Mouse (Mus musculus) midbrain, embryonic 11.5 days (tissue): ENCODE results near the gene Gm10037. TPM values are rescaled to one million over a fixed set of nuclear protein-coding genes. Genes with fewer than 3 reads are reported as not detected.
A peak's percentile ranks its signal among the peaks of the same experiment; 100 is the strongest.
"Not testable (repeated sequence)": the region's sequence is repeated elsewhere in the genome, so short reads cannot be mapped to it uniquely, and the experiment has no call there.

Experiments used
- ATAC-seq: fragments of 200-750 bp; cut with Nextera tagmentation; 2 replicates; pipeline ENCODE4 v1.8.0; 2017; ENCODE audit warnings: moderate TSS enrichment, moderate library complexity; ENCODE audit not compliant: low FRiP score
- DNase-seq: peaks from one replicate; pipeline ENCODE4 v3.0.0; 2015; ENCODE audit warnings: low spot score; ENCODE audit errors: missing footprints
- H3K27ac ChIP-seq: fragments of 300-500 bp; sonication (generic); 2 replicates; pipeline ENCODE4 v1.5.1; 2014; ENCODE audit warnings: low read depth, low read length
- H3K27me3 ChIP-seq: fragments of 300-500 bp; sonication (generic); 2 replicates; pipeline ENCODE4 v1.6.1; 2014; ENCODE audit warnings: mild to moderate bottlenecking, low read length, moderate library complexity, mixed read lengths; ENCODE audit not compliant: control insufficient read depth, insufficient read depth
- H3K36me3 ChIP-seq: fragments of 300-500 bp; sonication (generic); 2 replicates; pipeline ENCODE4 v1.6.1; 2014; ENCODE audit warnings: mild to moderate bottlenecking, low read length, moderate library complexity, mixed read lengths; ENCODE audit not compliant: control insufficient read depth, insufficient read depth
- H3K4me1 ChIP-seq: fragments of 300-500 bp; sonication (generic); 2 replicates; pipeline ENCODE4 v1.6.1; 2014; ENCODE audit warnings: low read length; ENCODE audit not compliant: control insufficient read depth, insufficient read depth
- H3K4me2 ChIP-seq: fragments of 300-500 bp; sonication (generic); 2 replicates; pipeline ENCODE4 v1.6.1; 2014; ENCODE audit warnings: mild to moderate bottlenecking, moderate library complexity
- H3K4me3 ChIP-seq: fragments of 300-500 bp; sonication (generic); 2 replicates; pipeline ENCODE4 v1.5.1; 2014; ENCODE audit warnings: low read depth, low read length
- H3K9ac ChIP-seq: fragments of 300-500 bp; sonication (generic); 2 replicates; pipeline ENCODE4 v1.6.1; 2014; ENCODE audit warnings: low read length
- H3K9me3 ChIP-seq: fragments of 300-500 bp; sonication (generic); 2 replicates; pipeline ENCODE4 v1.6.1; 2016; ENCODE audit warnings: low read length; ENCODE audit not compliant: control insufficient read depth
- WGBS: fragments of 180-500 bp; shearing (Covaris S2); extraction: QIAGEN DNeasy Blood & Tissue Kit; methylation state at CpG from one replicate; pipeline ENCODE4 v1.1.7; 2014; 5-methylcytosine and 5-hydroxymethylcytosine counted together
- polyA plus RNA-seq: library from polyadenylated mRNA; unstranded; fragments of >200 nt; fragmentation: Nextera tagmentation; extraction: Ambion mirVana; gene quantifications from 2 replicates; pipeline ENCODE4 v1.2.1, GENCODE M21; 2014

Gene Gm10037
- 3.1 and 3.6 TPM in 2 replicates for polyA plus RNA-seq

DNA sequence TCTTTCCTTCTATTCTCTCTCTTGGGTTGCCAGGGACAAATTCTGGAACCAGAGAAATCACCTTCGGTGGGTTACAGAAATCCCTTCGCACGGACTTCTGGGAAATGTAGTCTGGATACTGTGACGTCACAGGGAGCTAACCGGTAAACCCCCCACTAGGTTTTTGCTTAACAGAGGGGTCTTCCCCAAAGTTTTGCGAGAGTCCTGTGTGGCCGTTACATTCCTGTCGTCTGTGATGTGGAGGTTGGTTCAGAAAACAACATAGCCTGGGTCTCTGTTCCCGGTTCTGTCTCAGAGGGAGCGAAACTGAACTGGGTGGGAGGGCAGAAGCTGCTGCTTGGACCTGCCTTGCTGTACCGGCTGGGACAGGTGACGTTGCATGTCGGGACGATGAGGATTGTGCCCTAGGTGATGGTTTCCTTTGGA, at the start of gene Gm10037:
Gene Gm10037 (plus strand): TSS at position 196 of the 426 bp plus-strand sequence.
- 4% methylated on average over 14 of the region's 14 CpGs for WGBS
- peak; percentile 98 for DNase-seq

DNA sequence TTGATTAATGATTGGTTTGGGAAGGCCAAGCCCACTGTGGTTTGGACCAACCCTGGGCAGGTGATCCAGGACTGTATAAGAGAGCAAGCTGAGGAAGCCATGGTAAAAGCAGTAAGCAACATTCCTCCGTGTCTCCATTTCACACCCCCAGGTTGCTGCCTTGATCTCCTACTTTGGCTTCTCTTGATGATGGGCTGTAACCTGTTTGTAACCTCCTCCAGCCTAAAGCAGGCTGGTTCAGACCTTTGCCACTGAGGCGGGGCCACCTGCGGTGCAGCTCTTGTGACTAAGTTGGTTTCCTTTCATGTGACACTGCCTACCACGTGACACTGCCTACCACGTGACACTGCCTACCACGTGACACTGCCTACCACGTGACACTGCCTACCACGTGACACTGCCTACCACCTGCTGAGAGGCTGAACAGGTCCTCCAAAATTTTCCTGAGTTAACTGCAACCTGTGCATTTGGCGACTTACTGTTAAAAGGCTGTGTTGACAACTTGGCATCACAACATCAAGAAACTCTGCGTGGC, 38.9 kb upstream of the Gm10037 start:
- Histone ChIP-seq H3K4me1 (no peaks in the 10 kb centered on the region), H3K4me3 (no peak overlapping the region), H3K9me3 (no peaks in the 10 kb centered on the region; the same call in 1 of the 2 replicates), H3K9ac (no peak overlapping the region), H3K4me2 (no peak overlapping the region), H3K27ac (no peak overlapping the region), H3K27me3 (no peaks in the 10 kb centered on the region), H3K36me3 (no peaks in the 10 kb centered on the region)
- no peak for ATAC-seq
- WGBS: 89% methylated on average over 10 of the region's 10 CpGs
- DNase-seq: no peak

More for the DNA sequence above, at the start of gene Gm10037:
- Histone ChIP-seq H3K4me3 (peak within 1 kb of the TSS; percentile 44), H3K9me3 (peaks cover 4% of the 10 kb centered on the region; the same call in 1 of the 2 replicates), H3K36me3 (peaks cover 5% of the 10 kb centered on the region; the same call in 1 of the 2 replicates), H3K9ac (peak within 1 kb of the TSS; percentile 65), H3K4me2 (peak within 1 kb of the TSS; percentile 60), H3K4me1 (0 out of 2 replicates have a peak, but pooled peaks cover 2% of the 10 kb centered on the region), H3K27ac (no peak within 1 kb of the TSS), H3K27me3 (no peaks in the 10 kb centered on the region)
- peak; percentile 83 for ATAC-seq

DNA sequence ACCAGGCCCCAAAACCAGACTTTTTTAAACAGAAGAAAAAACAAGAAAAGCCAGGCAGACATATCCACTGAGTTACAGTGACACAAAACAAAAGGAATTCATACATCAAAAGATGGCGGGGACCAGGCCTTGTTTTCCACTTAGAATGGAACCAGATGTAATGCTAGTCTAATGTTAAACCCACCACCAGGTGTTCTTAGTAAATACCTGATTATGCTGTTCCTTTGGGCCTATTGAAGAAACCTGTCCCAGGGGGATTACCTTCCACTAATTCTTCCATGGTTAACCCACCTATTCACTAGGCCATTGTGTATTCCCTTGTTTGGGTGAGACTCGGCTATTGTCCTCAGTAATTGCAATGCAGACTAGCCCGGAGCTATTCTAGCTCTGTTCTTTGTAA, 32.3 kb upstream of the Gm10037 start:
- H3K36me3 ChIP-seq: no peaks in the 10 kb centered on the region
- H3K9ac ChIP-seq: no peak overlapping the region
- no peak overlapping the region for H3K27ac ChIP-seq
- H3K4me3 ChIP-seq: no peak overlapping the region
- ATAC-seq (no peak), DNase-seq (no peak)
- H3K4me2 ChIP-seq: no peak overlapping the region
- WGBS: 77% methylated on average over 3 of the region's 3 CpGs
- no peaks in the 10 kb centered on the region for H3K4me1 ChIP-seq
- H3K9me3 ChIP-seq: no peaks in the 10 kb centered on the region
- no peaks in the 10 kb centered on the region for H3K27me3 ChIP-seq

DNA sequence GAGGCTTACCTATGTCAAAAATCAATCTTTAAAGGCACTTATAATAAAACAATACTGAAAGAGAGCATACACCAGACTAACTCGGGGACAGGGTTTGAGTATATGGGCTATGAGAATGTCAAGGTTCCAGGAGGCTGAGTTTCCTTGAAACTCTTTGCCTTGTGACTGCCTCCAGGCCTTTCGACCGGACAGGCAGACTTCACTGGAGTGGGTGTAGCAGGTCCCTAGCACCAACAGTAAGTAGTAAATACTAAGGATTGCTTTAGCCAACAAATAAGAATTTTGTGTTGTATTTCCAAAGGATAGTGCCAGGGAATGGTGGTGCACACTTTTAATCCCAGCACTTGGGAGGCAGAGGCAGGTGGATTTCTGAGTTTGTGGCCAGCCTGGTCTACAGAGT, 31.8 kb upstream of the Gm10037 start:
- H3K27me3 ChIP-seq, H3K4me3 ChIP-seq, H3K4me1 ChIP-seq, H3K9ac ChIP-seq, H3K36me3 ChIP-seq, DNase-seq, ATAC-seq, H3K9me3 ChIP-seq, H3K27ac ChIP-seq, H3K4me2 ChIP-seq: not testable (repeated sequence)
- WGBS: 89% methylated on average over 3 of the region's 3 CpGs

DNA sequence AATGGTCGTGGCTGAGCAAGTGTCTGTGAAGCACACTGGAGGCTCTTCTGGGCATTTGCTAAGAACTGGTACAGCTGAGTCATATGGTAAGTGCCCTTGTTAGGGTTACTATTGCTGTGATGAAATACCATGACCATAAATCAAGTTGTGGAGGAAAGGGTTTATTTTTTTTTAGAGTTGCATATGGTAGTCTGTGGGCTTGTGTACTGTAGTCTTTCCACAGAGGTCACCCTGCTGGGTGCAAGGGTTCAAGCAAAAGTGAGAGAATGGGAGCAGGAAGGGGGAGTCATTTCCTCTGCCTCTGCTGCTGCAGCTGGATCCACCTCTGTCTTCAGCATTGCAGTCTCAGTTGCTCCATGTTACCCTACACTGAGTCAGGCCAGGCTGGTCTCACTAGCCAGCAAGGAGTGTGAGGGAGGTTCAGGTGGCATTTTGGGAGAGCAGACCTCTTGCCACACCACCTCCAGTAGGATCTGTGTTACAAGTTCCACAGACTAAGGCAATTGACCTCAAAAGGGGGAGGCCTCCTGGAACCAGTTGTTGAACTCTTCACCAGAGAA, 19.2 kb upstream of the Gm10037 start:
- Histone ChIP-seq H3K9ac (no peak overlapping the region), H3K27ac (no peak overlapping the region), H3K27me3 (no peaks in the 10 kb centered on the region), H3K4me1 (no peaks in the 10 kb centered on the region), H3K4me3 (no peak overlapping the region), H3K9me3 (no peaks in the 10 kb centered on the region), H3K36me3 (no peaks in the 10 kb centered on the region), H3K4me2 (no peak overlapping the region)
- DNase-seq (no peak), ATAC-seq (no peak)
- WGBS: 78% methylated on average over 1 of the region's 1 CpGs

DNA sequence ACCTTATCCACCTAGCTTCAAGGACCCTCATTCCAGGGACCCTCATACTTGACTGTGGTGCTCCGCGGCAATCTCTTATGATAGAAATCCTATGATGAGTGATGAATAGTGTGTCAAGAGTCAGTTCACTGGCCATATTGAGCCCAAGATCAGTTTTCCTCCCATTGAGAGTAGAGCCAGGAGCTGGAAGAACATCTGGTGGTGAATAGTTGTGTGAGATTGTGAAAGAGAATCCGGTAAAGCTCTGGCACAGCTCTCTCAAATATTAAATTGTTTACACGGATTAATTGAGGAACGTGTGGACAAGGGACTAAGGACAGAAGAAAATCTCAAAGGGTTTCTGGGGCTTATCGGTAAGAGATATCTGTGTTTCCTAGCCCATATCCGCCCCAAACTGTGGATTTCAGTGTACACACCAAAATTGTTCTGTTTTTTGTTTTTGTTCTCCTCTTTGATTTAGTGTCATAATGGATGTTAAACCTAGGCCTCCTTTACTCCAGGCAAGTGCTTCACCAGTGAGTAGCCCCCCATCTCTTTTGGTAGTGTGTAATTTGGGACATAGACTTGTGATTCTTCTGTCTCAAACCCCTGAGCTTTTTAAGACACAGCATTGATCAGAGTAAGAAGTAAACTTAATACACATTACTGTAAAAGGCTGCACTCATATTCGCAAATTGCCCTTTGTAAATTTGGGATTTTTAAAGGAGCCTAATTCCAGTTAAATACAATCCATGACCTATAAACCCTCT, 17.8 kb upstream of the Gm10037 start:
- WGBS: 77% methylated on average over 8 of the region's 8 CpGs
- Histone ChIP-seq H3K4me1 (no peaks in the 10 kb centered on the region), H3K4me2 (no peak overlapping the region; the same call in 1 of the 2 replicates), H3K27me3 (no peaks in the 10 kb centered on the region), H3K27ac (no peak overlapping the region), H3K36me3 (no peaks in the 10 kb centered on the region), H3K9me3 (no peaks in the 10 kb centered on the region), H3K4me3 (peak overlapping the region; percentile 82), H3K9ac (no peak overlapping the region)
- DNase-seq (no peak), ATAC-seq (peak; percentile 41)

DNA sequence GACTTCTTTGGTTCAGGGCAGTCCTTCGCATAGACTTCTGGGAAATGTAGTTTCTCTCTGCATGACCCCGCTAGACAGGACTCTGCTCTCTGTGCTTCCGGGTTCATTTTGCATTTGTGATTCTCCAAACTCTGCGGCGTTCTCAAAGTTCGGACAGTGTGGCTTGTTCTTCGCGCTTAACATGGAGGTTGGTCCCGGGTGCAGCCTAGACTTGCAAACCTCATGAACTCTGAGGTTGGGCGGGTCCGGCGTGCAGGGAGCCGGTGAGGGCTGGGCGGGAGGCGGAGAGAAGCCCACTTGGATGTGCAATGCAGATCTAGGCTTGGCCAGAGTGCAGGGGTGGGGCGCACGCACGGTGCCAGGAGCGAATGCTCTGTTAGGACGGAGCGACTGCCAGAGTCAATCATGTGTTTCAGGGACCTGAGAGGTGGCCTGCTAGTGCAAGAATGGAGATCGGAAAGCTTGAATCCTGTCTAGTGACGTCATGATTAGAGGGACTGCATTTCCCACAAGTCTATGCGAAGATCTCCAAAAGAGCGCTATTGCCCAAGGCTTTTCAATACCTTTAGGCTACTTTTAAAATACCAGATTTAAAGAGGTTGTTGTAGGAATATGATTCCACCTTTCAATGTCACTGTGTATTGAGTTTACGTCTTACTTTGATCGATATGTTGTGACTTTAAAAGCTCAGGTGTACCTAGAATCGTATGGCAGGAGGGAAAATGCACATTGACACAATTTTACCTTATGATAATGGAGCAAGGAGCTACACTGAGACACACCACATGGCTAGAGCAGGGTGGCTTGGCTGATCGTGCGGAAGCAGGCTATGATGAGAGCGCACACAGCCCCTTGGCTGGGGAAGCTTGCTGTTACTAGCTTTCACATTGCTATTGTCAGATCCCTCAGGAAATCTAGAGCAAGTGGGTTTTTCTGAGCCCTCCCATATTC, 16.9 kb upstream of the Gm10037 start, which contains the start of gene Zfp273:
Gene Zfp273 (plus strand): TSS at position 31 of the 951 bp plus-strand sequence.
- Histone ChIP-seq H3K4me1 (no peaks in the 10 kb centered on the region), H3K27ac (peak within 1 kb of the TSS; percentile 61), H3K9ac (peak within 1 kb of the TSS; percentile 76), H3K9me3 (no peaks in the 10 kb centered on the region; the same call in 1 of the 2 replicates), H3K36me3 (no peaks in the 10 kb centered on the region), H3K4me2 (peak within 1 kb of the TSS; percentile 58), H3K4me3 (peak within 1 kb of the TSS; percentile 82), H3K27me3 (no peaks in the 10 kb centered on the region)
- DNase-seq (peak; percentile 98), ATAC-seq (peak; percentile 97)
- 5% methylated on average over 31 of the region's 31 CpGs for WGBS

DNA sequence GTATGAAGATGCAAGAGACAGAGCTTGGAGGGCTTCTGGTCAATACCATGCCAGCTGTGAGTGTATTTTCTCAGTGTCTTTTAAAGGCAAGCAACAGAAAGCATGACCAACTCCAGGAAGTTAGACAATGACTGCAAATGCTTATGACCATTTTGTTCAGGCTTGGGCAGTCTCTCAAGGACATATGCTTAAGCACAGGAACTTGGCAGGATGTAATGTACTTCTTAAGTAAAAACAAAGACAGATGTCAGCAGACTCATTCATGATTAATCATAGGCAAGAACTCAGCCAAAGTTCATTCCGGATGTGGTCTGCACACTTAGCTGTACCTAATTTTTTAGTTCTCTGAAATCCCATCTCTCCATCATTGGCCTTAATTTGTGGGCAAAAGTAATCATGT, 12.3 kb upstream of the Gm10037 start:
- H3K27ac ChIP-seq: no peak overlapping the region
- no peak overlapping the region for H3K4me3 ChIP-seq
- no peaks in the 10 kb centered on the region for H3K4me1 ChIP-seq
- no peak overlapping the region for H3K9ac ChIP-seq
- ATAC-seq (no peak), DNase-seq (no peak)
- H3K4me2 ChIP-seq: no peak overlapping the region
- 91% methylated on average over 1 of the region's 1 CpGs for WGBS
- no peaks in the 10 kb centered on the region for H3K27me3 ChIP-seq
- no peaks in the 10 kb centered on the region; the same call in 1 of the 2 replicates for H3K9me3 ChIP-seq
- H3K36me3 ChIP-seq: no peaks in the 10 kb centered on the region
